Mouse (Mus musculus) hindbrain, embryonic 11.5 days (tissue): ENCODE results near the gene Polm. TPM values are rescaled to one million over a fixed set of nuclear protein-coding genes. Genes with fewer than 3 reads are reported as not detected.

Experiments used
- ATAC-seq: fragments of 200-750 bp; cut with Nextera tagmentation; 2 replicates; pipeline ENCODE4 v1.8.0; 2017; ENCODE audit warnings: mild to moderate bottlenecking, moderate TSS enrichment, moderate library complexity; ENCODE audit not compliant: low FRiP score
- DNase-seq: peaks from one replicate; pipeline ENCODE4 v3.0.0-alpha.2; 2015; ENCODE audit warnings: low spot score
- H3K27ac ChIP-seq: fragments of 300-500 bp; sonication (generic); 2 replicates; pipeline ENCODE4 v1.5.1; 2014; ENCODE audit warnings: mild to moderate bottlenecking, low read depth, low read length
- H3K27me3 ChIP-seq: fragments of 300-500 bp; sonication (generic); 2 replicates; pipeline ENCODE4 v1.6.1; 2014; ENCODE audit warnings: mild to moderate bottlenecking, low read length, moderate library complexity, mixed read lengths; ENCODE audit not compliant: control insufficient read depth, insufficient read depth
- H3K36me3 ChIP-seq: fragments of 300-500 bp; sonication (generic); 2 replicates; pipeline ENCODE4 v1.6.1; 2014; ENCODE audit warnings: mild to moderate bottlenecking, low read length, moderate library complexity, mixed read lengths; ENCODE audit not compliant: control insufficient read depth, insufficient read depth
- H3K4me1 ChIP-seq: fragments of 300-500 bp; sonication (generic); replicated peaks from 2 replicates; pipeline ENCODE4 v1.6.1; 2014; ENCODE audit warnings: low read length, mixed read lengths; ENCODE audit not compliant: control insufficient read depth, insufficient read depth
- H3K4me2 ChIP-seq: fragments of 300-500 bp; sonication (generic); replicated peaks from 2 replicates; pipeline ENCODE4 v1.6.1; 2014; ENCODE audit warnings: mild to moderate bottlenecking, low read depth, low read length
- H3K4me3 ChIP-seq: fragments of 300-500 bp; sonication (generic); 2 replicates; pipeline ENCODE4 v1.5.1; 2014; ENCODE audit warnings: low read depth, low read length
- H3K9ac ChIP-seq: fragments of 300-500 bp; sonication (generic); 2 replicates; pipeline ENCODE4 v1.6.1; 2014; ENCODE audit warnings: low read depth, low read length
- H3K9me3 ChIP-seq: fragments of 300-500 bp; sonication (generic); 2 replicates; pipeline ENCODE4 v1.6.1; 2016; ENCODE audit warnings: low read length; ENCODE audit not compliant: control insufficient read depth
- WGBS: fragments of 180-500 bp; shearing (Covaris S2); extraction: QIAGEN DNeasy Blood & Tissue Kit; methylation state at CpG from one replicate; pipeline ENCODE4 v1.1.7; 2014; 5-methylcytosine and 5-hydroxymethylcytosine counted together
- polyA plus RNA-seq: library from polyadenylated mRNA; unstranded; fragments of >200 nt; fragmentation: Nextera tagmentation; extraction: Ambion mirVana; gene quantifications from 2 replicates; pipeline ENCODE4 v1.2.1, GENCODE M21; 2014

The Polm gene
- polyA plus RNA-seq, 1 experiment from 2014 or later, result 5.6 TPM

- DNase-seq, result no peak
- H3K4me3 ChIP-seq, result no peak overlapping the region
Measured at GRCm38 (mm10) chr11:5860639-5861038, 22.8 kb upstream of the Polm start.

DNA sequence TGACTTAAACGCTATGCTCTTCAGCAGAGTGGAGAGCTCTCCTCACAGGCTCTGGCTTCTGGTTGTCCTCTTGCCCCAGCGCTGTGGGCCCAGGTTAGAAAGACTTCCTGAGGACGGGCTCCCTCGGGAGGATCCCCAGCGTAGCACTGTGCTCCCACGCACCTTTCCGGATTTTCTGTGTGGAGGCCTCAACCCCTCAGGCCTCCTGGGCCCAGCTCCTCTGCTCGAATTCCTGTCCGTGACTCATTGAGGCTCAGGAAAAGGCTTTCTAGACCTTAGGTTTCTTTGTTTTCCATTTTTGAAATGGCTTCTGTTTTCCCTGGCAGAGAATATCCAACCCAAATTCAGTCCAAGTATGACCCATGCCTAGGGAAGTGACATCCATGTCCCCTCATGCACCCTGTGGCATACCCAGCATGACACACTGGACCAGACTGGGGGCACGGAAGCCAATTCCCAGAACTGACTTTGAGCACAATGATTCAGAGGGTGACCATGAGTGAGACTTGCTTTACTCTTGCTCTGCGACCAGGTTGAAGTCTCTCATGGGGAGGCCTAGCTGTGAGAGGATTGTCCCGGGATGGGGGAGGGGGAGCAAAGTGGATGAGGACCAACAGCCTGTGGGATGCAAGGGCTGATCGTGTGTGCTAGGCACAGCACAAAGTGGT is 22.2 kb upstream of the Polm start:
- H3K4me3 ChIP-seq, result no peak overlapping the region
- no peak overlapping the region for H3K9ac ChIP-seq
- no peak overlapping the region for H3K4me2 ChIP-seq
- WGBS, result 83% methylated on average over 13 of the region's 13 CpGs
- no peaks in the 10 kb centered on the region for H3K36me3 ChIP-seq
- H3K27ac ChIP-seq, result no peak overlapping the region
- peaks cover 7% of the 10 kb centered on the region for H3K4me1 ChIP-seq
- ATAC-seq (no peak), DNase-seq (no peak)
- no peaks in the 10 kb centered on the region for H3K9me3 ChIP-seq
- H3K27me3 ChIP-seq, result peaks cover 23% of the 10 kb centered on the region

More at GRCm38 (mm10) chr11:5860639-5861038, 22.8 kb upstream of the Polm start:
- no peaks in the 10 kb centered on the region for H3K9me3 ChIP-seq
- H3K27ac ChIP-seq, result no peak overlapping the region
- peaks cover 7% of the 10 kb centered on the region for H3K4me1 ChIP-seq
- WGBS, result 63% methylated on average over 6 of the region's 6 CpGs
- no peak overlapping the region for H3K9ac ChIP-seq
- no peak for ATAC-seq
- H3K36me3 ChIP-seq, result no peaks in the 10 kb centered on the region
- H3K27me3 ChIP-seq, result peaks cover 23% of the 10 kb centered on the region
- H3K4me2 ChIP-seq, result no peak overlapping the region

DNA sequence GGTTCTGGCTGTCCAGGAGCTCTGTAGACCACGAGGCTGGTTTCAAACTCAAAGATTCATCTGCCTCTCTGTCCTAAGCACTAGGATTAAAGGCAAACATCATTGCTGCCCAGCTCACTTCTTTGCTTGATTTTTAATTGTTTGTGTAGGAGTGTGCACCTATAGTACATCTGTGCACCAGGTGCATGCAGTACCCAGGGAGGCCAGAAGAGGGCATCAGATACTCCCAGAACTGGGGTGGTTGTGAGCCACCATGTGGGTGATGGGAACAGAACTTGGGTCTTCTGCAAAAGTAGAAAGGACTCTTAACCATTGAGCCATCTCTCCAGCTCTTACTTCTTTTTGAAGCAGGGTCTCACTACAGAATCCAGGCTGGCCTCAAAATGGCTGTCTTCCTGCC is 20.9 kb upstream of the Polm start:
- H3K4me1 ChIP-seq, result peaks cover 7% of the 10 kb centered on the region
- 73% methylated on average over 1 of the region's 1 CpGs for WGBS
- no peak overlapping the region for H3K4me3 ChIP-seq
- ATAC-seq (no peak), DNase-seq (no peak)
- H3K4me2 ChIP-seq, result no peak overlapping the region
- no peak overlapping the region for H3K9ac ChIP-seq
- H3K27ac ChIP-seq, result no peak overlapping the region
- H3K36me3 ChIP-seq, result no peaks in the 10 kb centered on the region
- H3K9me3 ChIP-seq, result no peaks in the 10 kb centered on the region
- H3K27me3 ChIP-seq, result peaks cover 23% of the 10 kb centered on the region

GRCm38 (mm10) chr11:5856479-5857130 is 18.8 kb upstream of the Polm start:
- Histone ChIP-seq H3K4me1 (no peaks in the 10 kb centered on the region; the same call in 1 of the 2 replicates), H3K9ac (no peak overlapping the region), H3K36me3 (no peaks in the 10 kb centered on the region), H3K4me3 (no peak overlapping the region), H3K9me3 (no peaks in the 10 kb centered on the region), H3K27me3 (peaks cover 8% of the 10 kb centered on the region), H3K27ac (no peak overlapping the region), H3K4me2 (no peak overlapping the region)
- ATAC-seq, result no peak
- no peak for DNase-seq
- 74% methylated on average over 8 of the region's 8 CpGs for WGBS

- no peaks in the 10 kb centered on the region for H3K4me1 ChIP-seq
- ATAC-seq (no peak), DNase-seq (no peak)
- no peaks in the 10 kb centered on the region for H3K9me3 ChIP-seq
- peak overlapping the region; percentile 17; the same call in 1 of the 2 replicates for H3K27ac ChIP-seq
- H3K4me3 ChIP-seq, result no peak overlapping the region
- no peak overlapping the region for H3K4me2 ChIP-seq
- no peaks in the 10 kb centered on the region for H3K36me3 ChIP-seq
- 33% methylated on average over 7 of the region's 7 CpGs for WGBS
- H3K27me3 ChIP-seq, result peaks cover 1% of the 10 kb centered on the region; the same call in 1 of the 2 replicates
- no peak overlapping the region for H3K9ac ChIP-seq
Measured at GRCm38 (mm10) chr11:5855902-5856301, 18.1 kb upstream of the Polm start.

DNA sequence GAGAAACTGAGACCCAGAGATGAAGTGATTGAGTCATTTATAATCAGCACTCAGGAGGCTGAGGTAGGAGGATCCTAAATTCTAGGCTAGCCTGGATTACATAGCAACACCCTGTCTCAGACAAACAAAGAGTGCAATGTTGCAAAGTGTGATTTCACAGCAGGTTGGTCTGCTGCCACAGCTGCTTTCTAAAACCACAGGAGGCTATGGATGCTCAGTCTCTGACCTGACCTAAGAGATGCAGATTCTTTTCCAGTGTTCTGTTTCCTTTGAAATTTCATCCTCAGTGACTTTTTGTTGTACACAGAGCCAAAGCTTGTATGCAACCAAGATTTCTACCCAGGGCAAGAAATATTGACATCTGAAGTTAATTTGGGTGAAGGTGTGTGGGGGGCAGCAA is 17.7 kb upstream of the Polm start:
- H3K4me3 ChIP-seq, result no peak overlapping the region
- no peaks in the 10 kb centered on the region for H3K27me3 ChIP-seq
- no peak for ATAC-seq
- DNase-seq, result no peak
- no peak overlapping the region for H3K9ac ChIP-seq
- no peaks in the 10 kb centered on the region for H3K4me1 ChIP-seq
- no peaks in the 10 kb centered on the region for H3K9me3 ChIP-seq
- no peaks in the 10 kb centered on the region for H3K36me3 ChIP-seq
- no peak overlapping the region for H3K4me2 ChIP-seq
- peak overlapping the region; percentile 17; the same call in 1 of the 2 replicates for H3K27ac ChIP-seq

DNA sequence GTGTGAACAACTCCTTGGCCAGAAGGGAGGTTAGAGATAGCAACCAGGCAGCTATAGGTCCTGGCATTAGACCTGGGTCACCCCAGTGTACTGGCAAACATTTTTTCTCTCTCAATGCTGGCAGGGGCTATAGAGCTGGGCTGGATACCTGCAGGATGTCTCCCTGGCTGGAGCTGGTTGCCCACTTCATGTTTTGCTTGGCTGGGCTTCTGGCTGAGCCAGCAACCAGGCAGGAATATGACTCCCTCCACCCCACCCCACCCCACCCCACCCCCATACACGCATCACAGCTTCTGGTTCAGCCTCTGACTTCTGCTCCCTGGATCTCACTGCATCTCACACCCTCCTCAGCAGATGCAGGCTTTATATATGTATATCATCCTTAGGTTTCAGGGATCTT is 14.5 kb upstream of the Polm start:
- Histone ChIP-seq H3K36me3 (no peaks in the 10 kb centered on the region), H3K4me3 (no peak overlapping the region), H3K4me1 (no peaks in the 10 kb centered on the region), H3K4me2 (no peak overlapping the region), H3K9me3 (no peaks in the 10 kb centered on the region), H3K9ac (no peak overlapping the region), H3K27me3 (no peaks in the 10 kb centered on the region), H3K27ac (no peak overlapping the region)
- 70% methylated on average over 1 of the region's 1 CpGs for WGBS
- ATAC-seq (no peak), DNase-seq (no peak)

- 55% methylated on average over 4 of the region's 4 CpGs for WGBS
- Histone ChIP-seq H3K27me3 (no peaks in the 10 kb centered on the region), H3K36me3 (no peaks in the 10 kb centered on the region), H3K27ac (no peak overlapping the region), H3K4me1 (no peaks in the 10 kb centered on the region), H3K4me2 (no peak overlapping the region), H3K4me3 (no peak overlapping the region), H3K9ac (no peak overlapping the region), H3K9me3 (no peaks in the 10 kb centered on the region)
- no peak for ATAC-seq
- DNase-seq, result no peak
Measured at GRCm38 (mm10) chr11:5851021-5851736, 13.4 kb upstream of the Polm start.
